Mouse (Mus musculus) liver, embryonic 14.5 days (tissue): Measurements from ENCODE around the gene Actn4.

ENCODE experiments used
- CTCF ChIP-seq: IDR thresholded peaks from 2 replicates; pipeline ENCODE4 v1.5.1; 2016; ENCODE audit warnings: antibody characterized with exemption, low read depth, control low read depth
- EP300 ChIP-seq: IDR thresholded peaks from 2 replicates; pipeline ENCODE4 v1.6.1; 2016; ENCODE audit warnings: antibody characterized with exemption, low read depth

GRCm38 (mm10) chr7:28938654-28939053 lies 23.5 kb downstream of the Actn4 start:
- TF ChIP-seq CTCF = no peak
- TF ChIP-seq EP300 = no peak
